Mouse (Mus musculus) brain, embryonic 18.5 days (tissue): ENCODE data around the gene Olfr678.
"Not testable (repeated sequence)": the region's sequence is repeated elsewhere in the genome, so short reads cannot be mapped to it uniquely, and the experiment has no call there.

Source experiments
- DNase-seq: peaks from one replicate; pipeline ENCODE4 v3.0.0-alpha.2; 2012; ENCODE audit warnings: low read depth, low spot score

Olfr678 gene

GRCm38 (mm10) chr7:105064175-105064574 is at the start of gene Olfr678:
Gene Olfr678, plus strand, starts transcription at chr7:105064475.
- DNase-seq, result no peak

GRCm38 (mm10) chr7:105022530-105022929 is 41.7 kb upstream of the Olfr678 start:
- DNase-seq, result no peak

GRCm38 (mm10) chr7:105028360-105028759 is 35.9 kb upstream of the Olfr678 start, which contains the start of gene Olfr675:
Gene Olfr675, minus strand, starts transcription at chr7:105028460.
- no peak for DNase-seq

- no peak for DNase-seq
Measured at GRCm38 (mm10) chr7:105032398-105032797, 31.9 kb upstream of the Olfr678 start, which contains the start of gene Olfr676. Gene Olfr676, plus strand, starts transcription at chr7:105032698.

- DNase-seq, result not testable (repeated sequence)
Measured at GRCm38 (mm10) chr7:105033836-105034235, 30.4 kb upstream of the Olfr678 start.

- DNase-seq, result no peak
Measured at GRCm38 (mm10) chr7:105058951-105059350, 5.3 kb upstream of the Olfr678 start.

- no peak for DNase-seq
Measured at GRCm38 (mm10) chr7:105080905-105081304, 16.6 kb downstream of the Olfr678 start, which contains the start of gene Olfr679. Gene Olfr679, plus strand, starts transcription at chr7:105081205.

GRCm38 (mm10) chr7:105092717-105093116 is 28.4 kb downstream of the Olfr678 start, which contains the start of gene Olfr680-ps1:
Gene Olfr680-ps1, minus strand, starts transcription at chr7:105092817.
- not testable (repeated sequence) for DNase-seq

- no peak for DNase-seq
Measured at GRCm38 (mm10) chr7:105116536-105116935, 52.3 kb downstream of the Olfr678 start, which contains the start of gene Olfr681. Gene Olfr681, plus strand, starts transcription at chr7:105116836.
